Mouse (Mus musculus) heart, postnatal 36 days (tissue): ENCODE measurements around the gene Cntln. TPM values are rescaled to one million over a fixed set of nuclear protein-coding genes. Genes with fewer than 3 reads are reported as not detected.

Experiments used
- DNase-seq, 2 experiments: peaks; one replicate each; pipeline ENCODE4 v3.0.0; 2021 to 2022
- intact Hi-C: fragments of 180-260 bp; cut with DNase I; formaldehyde crosslinking; loops from one replicate; pipeline ENCODE4 v1.15.1; 2025
- total RNA-seq, 2 experiments: library from RNA; stranded (reverse); gene quantifications; 2 replicates each; pipeline ENCODE4 v1.2.3; 2021

Cntln gene
- total RNA-seq, 2 experiments from 2014 or later, result 2.5 TPM

DNA sequence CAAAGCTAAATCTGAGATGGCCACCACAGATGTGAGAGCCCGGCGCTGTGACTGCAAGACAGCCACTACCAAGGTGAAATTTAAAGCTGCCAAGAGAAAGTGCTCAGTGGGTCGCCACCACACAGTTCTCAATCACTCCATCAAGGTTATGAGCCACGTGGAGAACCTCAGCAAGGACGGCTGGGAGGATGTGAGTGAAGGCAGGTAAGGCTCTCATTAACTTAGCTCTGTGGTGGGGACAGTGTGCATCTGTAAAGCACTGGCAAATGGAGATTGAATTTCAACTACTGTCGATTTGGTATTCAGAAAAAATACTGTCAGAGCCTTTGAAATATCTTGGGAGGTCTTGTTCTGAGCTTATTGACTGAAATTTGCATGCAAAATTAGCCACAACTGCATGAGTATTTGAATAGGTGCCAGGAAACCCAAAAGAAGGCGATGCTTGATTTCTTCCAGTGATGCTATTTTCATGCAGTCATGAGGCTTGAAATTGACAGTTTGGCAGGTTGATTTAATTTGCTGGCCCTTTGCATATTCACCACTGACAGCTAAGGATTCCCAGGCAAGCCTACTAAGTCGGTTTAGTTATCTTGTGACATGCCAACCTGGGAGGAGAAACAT, 165.9 kb downstream of the Cntln start:
- intact Hi-C loops, result no loop called here

GRCm38 (mm10) chr4:85054616-85055015, 170.5 kb downstream of the Cntln start:
- DNase-seq, result no peak
- intact Hi-C loops, result no loop called here

More for the DNA sequence above, 165.9 kb downstream of the Cntln start:
- no peak for DNase-seq

- DNase-seq, result no peak
- intact Hi-C loops, result no loop called here
Measured at GRCm38 (mm10) chr4:85059598-85059997, 175.5 kb downstream of the Cntln start.

DNA sequence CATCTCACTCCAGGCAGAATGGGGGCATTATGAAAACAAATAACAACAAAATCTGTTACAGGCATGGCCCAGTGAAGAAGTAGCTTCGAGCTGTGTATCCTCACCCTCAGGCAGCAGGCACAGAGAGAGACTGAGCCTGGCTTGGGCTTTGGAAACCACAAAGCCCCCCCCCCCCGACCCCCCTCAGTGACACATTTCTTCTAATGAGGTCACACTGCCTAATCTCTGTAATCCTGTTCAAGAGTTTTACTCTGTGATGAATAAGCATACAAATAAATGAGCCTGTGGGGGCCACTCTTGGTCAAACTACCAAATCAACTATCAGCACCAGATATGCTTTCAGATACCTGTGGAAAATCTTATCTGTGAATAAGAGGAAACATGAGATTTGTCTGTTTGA, 177.6 kb downstream of the Cntln start:
- intact Hi-C loops, result no loop called here
- DNase-seq, result no peak

DNA sequence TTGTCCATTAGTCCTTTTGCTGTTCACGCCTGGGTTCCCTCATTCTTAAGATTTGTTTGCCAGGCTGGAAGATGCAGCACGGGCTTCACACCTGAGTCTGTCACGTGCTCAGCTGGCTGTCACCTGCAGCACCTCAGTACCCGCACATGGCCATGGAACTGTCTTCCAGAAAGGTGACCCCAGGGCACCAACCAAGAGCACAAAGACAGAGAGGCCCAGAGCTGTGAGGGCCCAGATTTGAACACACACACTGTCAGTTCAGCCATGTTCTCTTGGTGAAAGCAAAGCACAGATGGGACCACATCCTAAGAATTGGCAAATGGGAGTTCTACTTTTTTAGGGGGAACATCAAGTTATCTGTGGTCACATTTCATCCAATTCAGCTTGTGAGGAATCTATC, 211.9 kb downstream of the Cntln start:
- no peak for DNase-seq
- intact Hi-C loops, result loop anchor here (1.0 to 5.0 kb wide), 4 partner anchors 220 to 1301 kb away; no protein-coding TSS in a partner anchor

DNA sequence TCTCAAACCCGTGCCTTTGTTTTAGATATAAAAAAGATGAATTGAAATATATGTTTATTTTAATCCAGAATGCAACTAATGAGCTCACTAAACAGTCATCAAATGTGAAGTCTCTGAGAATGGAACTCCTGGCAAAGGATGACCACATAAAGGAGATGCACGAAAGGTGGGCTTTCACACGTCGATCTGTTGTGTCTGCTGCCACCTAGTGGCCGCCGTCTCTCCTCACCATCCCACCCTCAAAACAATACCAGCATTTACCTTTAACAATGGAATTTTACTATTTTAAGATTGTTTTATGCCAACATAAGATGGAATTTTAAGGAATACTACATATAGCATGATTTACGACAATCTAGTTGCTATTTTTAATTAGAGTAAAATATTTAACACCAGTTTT, 212.6 kb downstream of the Cntln start:
- intact Hi-C loops, result loop anchor here (1.0 to 5.0 kb wide), 4 partner anchors 220 to 1302 kb away; no protein-coding TSS in a partner anchor
- peak; percentile 37 to 69 for DNase-seq

DNA sequence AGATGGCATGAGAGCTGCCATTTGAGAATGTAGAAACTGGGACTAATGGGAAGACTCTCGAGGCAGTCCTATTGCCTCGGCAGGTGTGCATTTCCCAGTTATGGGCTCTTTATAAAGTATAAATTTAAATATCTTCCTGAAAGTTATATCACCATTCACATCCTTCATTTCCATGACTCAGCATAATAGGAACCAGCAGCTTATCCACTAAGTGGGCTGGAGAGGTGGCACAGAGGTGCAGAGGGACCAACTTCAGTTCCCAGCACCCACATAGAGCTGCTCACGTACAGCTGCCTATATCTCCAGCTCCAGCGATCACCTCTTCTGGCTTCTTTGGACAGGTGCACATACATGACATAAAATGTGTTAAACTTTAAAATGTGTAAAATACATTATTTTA, 218.1 kb downstream of the Cntln start:
- no peak for DNase-seq
- intact Hi-C loops, result no loop called here

DNA sequence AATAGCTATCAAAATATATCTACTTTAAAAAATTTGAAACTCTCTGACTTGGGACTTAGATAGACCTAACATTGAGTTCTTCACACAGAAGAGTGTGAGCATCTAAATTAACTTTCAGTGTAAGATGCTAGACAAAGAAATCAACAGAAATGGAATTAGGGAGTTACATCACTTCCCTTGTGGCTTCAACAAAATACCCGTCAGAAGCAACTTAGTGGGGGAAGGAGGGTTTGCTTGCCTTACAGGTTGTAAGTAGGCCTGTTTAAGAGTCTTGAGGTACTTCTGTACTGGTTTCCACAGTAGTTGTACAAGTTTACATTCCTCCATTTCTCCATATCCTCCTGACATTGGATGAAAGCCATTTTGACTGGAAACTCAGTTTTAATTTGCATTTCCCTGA, 222.3 kb downstream of the Cntln start:
- intact Hi-C loops, result no loop called here
- no peak for DNase-seq

DNA sequence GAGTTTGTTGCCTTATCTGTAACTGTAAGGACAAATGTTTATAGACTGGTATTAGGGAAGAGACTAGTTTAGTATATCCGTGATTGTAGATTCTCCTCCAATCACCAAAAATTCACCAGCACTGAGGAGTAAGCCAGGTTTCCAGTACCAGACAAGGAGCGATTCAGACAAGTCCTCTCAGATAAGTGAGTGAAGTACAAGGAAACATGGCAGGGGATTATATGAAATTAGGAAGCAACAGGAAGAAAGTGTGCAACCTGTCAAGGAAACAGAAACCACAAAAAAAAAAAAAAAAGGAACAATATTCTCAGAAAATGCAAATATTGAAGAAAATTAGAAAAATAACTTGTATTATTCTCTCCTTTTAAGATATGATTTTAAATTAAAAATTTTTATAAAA, 222.9 kb downstream of the Cntln start:
- DNase-seq, result no peak
- intact Hi-C loops, result no loop called here

- intact Hi-C loops, result no loop called here
- no peak for DNase-seq
Measured at GRCm38 (mm10) chr4:85120271-85120670, 236.2 kb downstream of the Cntln start.

- intact Hi-C loops, result no loop called here
Measured at GRCm38 (mm10) chr4:85149726-85150125, 265.6 kb downstream of the Cntln start.

DNA sequence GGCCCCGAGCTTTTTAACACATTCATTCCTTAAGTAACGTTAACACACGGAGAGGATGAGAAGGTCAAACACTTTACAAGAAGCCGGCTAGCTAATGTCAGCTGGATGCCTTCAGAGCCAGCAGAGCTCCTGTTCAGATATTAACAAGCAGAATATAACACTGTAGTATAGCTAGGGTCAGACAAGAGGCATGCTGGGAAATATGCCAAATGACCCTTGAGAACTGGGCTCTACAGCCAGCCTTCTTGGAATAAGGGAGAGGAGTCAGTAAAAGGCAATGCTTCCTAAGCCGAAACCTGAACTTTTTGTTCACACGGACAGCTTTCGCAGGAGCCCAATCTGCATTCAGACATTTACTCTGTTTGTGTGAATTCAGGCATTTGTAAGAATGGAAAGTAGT, 267.8 kb downstream of the Cntln start:
- no peak for DNase-seq
- intact Hi-C loops, result no loop called here

More at GRCm38 (mm10) chr4:85149726-85150125, 265.6 kb downstream of the Cntln start:
- DNase-seq, result no peak

DNA sequence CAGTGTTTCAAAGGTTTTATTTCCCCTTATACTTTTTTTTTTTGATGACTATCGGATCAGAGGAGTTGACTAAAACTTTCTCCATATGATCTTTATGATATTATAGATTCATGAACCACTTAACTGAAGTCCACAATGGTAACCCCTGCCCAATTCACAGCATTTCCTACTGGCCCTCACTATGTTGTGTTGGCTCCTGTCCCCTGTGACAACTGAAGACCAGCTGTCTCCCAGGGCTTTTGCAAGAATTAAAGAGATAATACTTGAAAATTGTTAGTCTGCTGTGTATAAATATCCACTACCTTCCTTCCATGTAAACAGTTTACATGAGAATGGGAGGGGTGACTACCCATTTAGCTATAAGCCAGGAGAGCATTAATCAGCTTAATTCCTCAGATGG, 270.3 kb downstream of the Cntln start:
- no peak for DNase-seq
- intact Hi-C loops, result no loop called here

GRCm38 (mm10) chr4:85161156-85161555, 277.0 kb downstream of the Cntln start:
- intact Hi-C loops, result loop anchor here (5.0 kb wide), 1 partner anchor 641 kb away; no protein-coding TSS in a partner anchor
- no peak for DNase-seq

GRCm38 (mm10) chr4:85162468-85163312, 278.6 kb downstream of the Cntln start:
- peak in 1 of 2 experiments; percentile 16 for DNase-seq
- intact Hi-C loops, result loop anchor here (1.0 to 5.0 kb wide), 2 partner anchors 230 to 640 kb away; no protein-coding TSS in a partner anchor

GRCm38 (mm10) chr4:85163313-85163615, 279.2 kb downstream of the Cntln start:
- intact Hi-C loops, result loop anchor here (5.0 kb wide), 1 partner anchor 639 kb away; no protein-coding TSS in a partner anchor
- DNase-seq, result no peak

GRCm38 (mm10) chr4:85168001-85168400, 283.9 kb downstream of the Cntln start:
- DNase-seq, result no peak
- intact Hi-C loops, result no loop called here

- intact Hi-C loops, result no loop called here
- no peak for DNase-seq
Measured at GRCm38 (mm10) chr4:85175466-85175865, 291.4 kb downstream of the Cntln start.

- intact Hi-C loops, result no loop called here
- DNase-seq, result no peak
Measured at GRCm38 (mm10) chr4:85178394-85179051, 294.4 kb downstream of the Cntln start.
